Mouse (Mus musculus) myocyte (in vitro differentiated cells): ENCODE data around the gene Olfr1359.

Experiments used
- CEBPB ChIP-seq: IDR thresholded peaks from 2 replicates; pipeline ENCODE4 v1.6.1; 2011; ENCODE audit warnings: mild to moderate bottlenecking, moderate library complexity; ENCODE audit not compliant: poor library complexity, insufficient read depth, severe bottlenecking
- E2F4 ChIP-seq: IDR thresholded peaks from one replicate; pipeline ENCODE4 v1.6.1; 2011; ENCODE audit warnings: mild to moderate bottlenecking, control low read depth, moderate library complexity; ENCODE audit not compliant: insufficient read depth
- MAX ChIP-seq: IDR thresholded peaks from one replicate; pipeline ENCODE4 v1.6.1; 2011; ENCODE audit warnings: low read depth, mild to moderate bottlenecking, control low read depth
- MYOD1 ChIP-seq, 3 experiments: IDR thresholded peaks; one replicate each; pipeline ENCODE4 v1.6.1; 2011; ENCODE audit warnings: control low read depth in 2 of 3, low read depth in 2 of 3, mild to moderate bottlenecking in 2 of 3, moderate library complexity in 1 of 3; ENCODE audit not compliant: insufficient read length in 2 of 3, control insufficient read depth in 1 of 3
- MYOG ChIP-seq, 3 experiments: IDR thresholded peaks; one replicate each; pipeline ENCODE4 v1.6.1; 2011; ENCODE audit warnings: control low read depth in 2 of 3, low read depth in 2 of 3, mild to moderate bottlenecking in 2 of 3; ENCODE audit not compliant: insufficient read length in 2 of 3, control insufficient read depth in 1 of 3, insufficient read depth in 1 of 3
- POLR2A ChIP-seq: IDR thresholded peaks from one replicate; pipeline ENCODE4 v1.6.1; 2011; ENCODE audit warnings: low read depth, mild to moderate bottlenecking, control low read depth, moderate library complexity; ENCODE audit not compliant: insufficient read length
- POLR2AphosphoS2 ChIP-seq: IDR thresholded peaks from one replicate; pipeline ENCODE4 v1.6.1; 2011; ENCODE audit warnings: low read depth, control low read depth; ENCODE audit not compliant: insufficient read length
- REST ChIP-seq: IDR thresholded peaks from one replicate; pipeline ENCODE4 v1.6.1; 2011; ENCODE audit warnings: mild to moderate bottlenecking, control low read depth, moderate library complexity; ENCODE audit not compliant: insufficient read depth, insufficient read length
- TCF12 ChIP-seq: IDR thresholded peaks from one replicate; pipeline ENCODE4 v1.6.1; 2011; ENCODE audit warnings: mild to moderate bottlenecking, control low read depth; ENCODE audit not compliant: poor library complexity, insufficient read depth, severe bottlenecking
- TCF3 ChIP-seq: IDR thresholded peaks from one replicate; pipeline ENCODE4 v1.6.1; 2011; ENCODE audit warnings: low read depth, control low read depth; ENCODE audit not compliant: insufficient read length
- USF1 ChIP-seq: IDR thresholded peaks from one replicate; pipeline ENCODE4 v1.6.1; 2011; ENCODE audit warnings: low read depth, mild to moderate bottlenecking, control low read depth, moderate library complexity

DNA sequence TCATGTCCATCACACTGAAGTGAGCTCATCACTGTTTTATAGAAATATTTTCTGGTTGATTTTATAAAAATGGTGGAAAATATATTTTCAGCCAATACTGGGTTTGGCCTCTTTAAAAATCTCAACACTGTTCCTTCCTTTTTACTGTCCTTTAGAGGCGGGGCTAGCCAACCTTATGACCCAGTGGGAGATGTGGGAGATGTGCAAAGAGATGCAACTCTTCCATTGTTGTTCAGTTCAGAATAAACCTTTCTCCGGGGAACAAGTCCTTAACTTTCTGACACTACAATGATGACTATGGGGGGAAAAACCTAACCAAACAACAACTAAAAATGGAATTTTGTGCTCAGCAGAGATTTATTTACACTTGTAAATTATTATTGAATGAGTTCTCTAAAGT lies 20.6 kb upstream of the Olfr1359 start, which contains the start of gene Olfr1360:
- TF ChIP-seq POLR2A (no peak), TCF12 (no peak), CEBPB (no peak), MAX (no peak), REST (no peak), USF1 (no peak), E2F4 (no peak), MYOD1 (IDR thresholded peaks at IDR 0.05; ENCODE audit: control insufficient read depth in 1 of 3, insufficient read length in 2 of 3, low read depth in 2 of 3) (no peak), POLR2AphosphoS2 (no peak), MYOG (IDR thresholded peaks at IDR 0.05; ENCODE audit: control insufficient read depth in 1 of 3, insufficient read depth in 1 of 3, insufficient read length in 2 of 3, low read depth in 2 of 3) (no peak), TCF3 (no peak)
